Mouse (Mus musculus): Measurements from ENCODE around the gene Gucd1. TPM values are rescaled to one million over a fixed set of nuclear protein-coding genes. Genes with fewer than 3 reads are reported as not detected.

The Gucd1 gene
- total RNA-seq, 2 experiments from 2014 or later, result 94.3 to 180 TPM

DNA sequence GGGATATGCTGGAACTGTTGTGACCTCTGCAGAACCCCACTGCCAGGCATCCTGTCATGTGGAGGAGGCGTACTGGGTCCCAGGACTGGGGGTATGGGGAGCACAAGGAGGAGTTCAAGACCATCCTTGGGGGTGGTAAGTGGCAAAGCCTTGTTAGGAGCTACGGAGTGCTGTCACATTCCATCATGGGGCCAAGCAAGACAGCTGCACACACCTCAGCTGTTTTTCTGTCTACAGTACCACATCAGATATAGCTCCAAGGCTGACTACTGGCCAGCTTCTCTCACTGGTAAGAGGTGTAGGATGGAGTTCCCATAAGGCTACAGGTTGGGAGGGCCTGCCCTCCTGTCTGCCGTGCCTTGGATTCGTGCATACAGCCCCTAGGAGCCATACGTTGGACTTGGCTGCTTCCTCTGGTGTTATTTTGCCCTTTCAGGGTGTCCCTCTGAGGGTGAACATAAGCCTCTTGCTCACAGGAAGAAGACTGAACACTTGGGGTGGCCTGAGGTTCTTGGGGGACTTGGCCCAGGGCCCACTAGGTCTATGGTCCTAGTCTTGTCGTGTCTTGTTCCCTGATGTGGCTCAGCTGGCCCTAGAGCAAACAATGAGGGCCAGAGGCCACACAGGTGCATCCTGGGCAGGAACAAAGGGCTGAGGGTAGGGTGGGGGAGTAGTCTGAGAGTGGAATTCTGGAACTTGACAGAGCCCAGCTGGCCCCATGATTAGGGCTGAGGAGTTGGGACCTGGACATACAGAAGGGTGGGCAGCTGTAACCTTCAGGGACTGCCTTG, 203.4 kb downstream of the Gucd1 start:
- ATAC-seq (replicated peaks; ENCODE audit: low FRiP score, poor library complexity, severe bottlenecking), result no peak

DNA sequence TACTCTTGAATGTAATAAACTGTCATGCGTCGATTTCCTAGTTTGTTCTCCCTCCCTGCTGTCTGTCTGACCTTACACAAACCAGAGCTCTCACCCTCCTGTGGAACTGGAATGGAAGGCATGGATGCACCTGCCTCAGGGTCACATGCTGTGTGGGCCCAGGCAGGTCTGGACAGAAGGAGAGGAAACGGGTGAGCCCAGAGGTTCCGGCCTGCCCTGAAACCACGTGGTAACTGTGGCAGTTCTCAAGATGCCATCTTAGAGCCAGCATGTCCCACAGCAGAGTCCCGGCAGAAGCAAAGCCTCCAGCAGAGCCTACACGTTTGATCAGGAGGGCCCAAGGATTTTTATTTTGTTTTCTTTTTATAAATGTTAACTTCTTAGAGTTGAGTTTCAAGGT, 205.4 kb downstream of the Gucd1 start:
- no peak for ATAC-seq (replicated peaks; ENCODE audit: low FRiP score, poor library complexity, severe bottlenecking)

DNA sequence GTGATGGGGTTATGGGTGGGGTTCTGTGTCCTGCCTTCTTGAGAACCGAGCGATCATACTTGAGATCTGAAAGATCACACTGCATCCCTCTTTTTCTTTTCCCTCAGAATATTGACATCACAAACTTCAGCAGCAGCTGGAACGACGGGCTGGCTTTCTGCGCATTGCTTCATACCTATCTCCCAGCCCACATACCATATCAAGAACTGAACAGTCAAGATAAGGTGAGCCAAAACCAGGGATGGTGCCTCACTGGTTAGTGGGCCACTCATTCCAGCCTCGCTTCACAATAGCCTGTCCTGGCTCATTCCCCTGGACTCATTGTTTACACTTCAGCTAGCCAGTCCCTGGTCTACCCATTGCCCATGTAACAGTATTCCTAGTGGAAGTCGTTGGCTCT, 210.6 kb downstream of the Gucd1 start:
- no peak for ATAC-seq (replicated peaks; ENCODE audit: low FRiP score, poor library complexity, severe bottlenecking)

DNA sequence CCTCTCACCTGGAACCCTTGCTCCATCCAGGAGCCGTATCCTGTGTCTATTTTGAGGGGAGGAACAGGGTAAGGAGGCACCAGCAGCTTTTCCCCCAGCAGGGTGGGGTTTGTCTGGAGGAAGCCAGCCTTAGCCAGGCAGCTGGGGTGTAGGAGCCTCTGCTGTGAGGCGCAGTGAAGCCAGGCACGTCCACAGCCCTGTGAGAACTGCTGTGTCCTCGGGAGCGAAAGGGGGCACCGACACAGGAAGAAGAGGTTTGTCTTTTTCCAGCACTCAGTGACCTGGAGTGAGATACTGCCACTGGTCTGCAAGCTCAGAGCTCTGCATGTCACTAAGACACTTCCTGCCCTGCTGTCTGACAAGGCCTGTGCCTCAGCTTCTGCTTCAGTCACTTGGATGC, 213.4 kb downstream of the Gucd1 start:
- no peak for ATAC-seq (replicated peaks; ENCODE audit: low FRiP score, poor library complexity, severe bottlenecking)

DNA sequence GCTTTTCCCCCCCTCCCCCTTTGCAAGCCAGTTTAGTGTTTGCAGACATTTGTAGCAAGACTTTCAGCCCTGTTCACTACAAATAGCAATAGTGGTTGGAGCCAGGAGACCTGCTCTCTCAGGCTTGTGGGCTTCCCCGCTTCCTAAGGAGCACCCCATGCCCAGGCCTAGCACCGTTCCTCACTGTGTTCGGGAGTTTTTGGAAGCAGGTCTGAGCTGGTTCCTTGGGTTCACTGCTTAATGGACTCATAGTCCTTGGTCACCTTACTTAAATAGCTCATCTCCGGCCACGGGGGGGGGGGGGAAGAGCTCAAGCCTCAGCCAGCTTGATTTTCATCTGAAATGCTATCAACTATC, 213.7 kb downstream of the Gucd1 start:
- ATAC-seq (replicated peaks; ENCODE audit: low FRiP score, poor library complexity, severe bottlenecking), result no peak

DNA sequence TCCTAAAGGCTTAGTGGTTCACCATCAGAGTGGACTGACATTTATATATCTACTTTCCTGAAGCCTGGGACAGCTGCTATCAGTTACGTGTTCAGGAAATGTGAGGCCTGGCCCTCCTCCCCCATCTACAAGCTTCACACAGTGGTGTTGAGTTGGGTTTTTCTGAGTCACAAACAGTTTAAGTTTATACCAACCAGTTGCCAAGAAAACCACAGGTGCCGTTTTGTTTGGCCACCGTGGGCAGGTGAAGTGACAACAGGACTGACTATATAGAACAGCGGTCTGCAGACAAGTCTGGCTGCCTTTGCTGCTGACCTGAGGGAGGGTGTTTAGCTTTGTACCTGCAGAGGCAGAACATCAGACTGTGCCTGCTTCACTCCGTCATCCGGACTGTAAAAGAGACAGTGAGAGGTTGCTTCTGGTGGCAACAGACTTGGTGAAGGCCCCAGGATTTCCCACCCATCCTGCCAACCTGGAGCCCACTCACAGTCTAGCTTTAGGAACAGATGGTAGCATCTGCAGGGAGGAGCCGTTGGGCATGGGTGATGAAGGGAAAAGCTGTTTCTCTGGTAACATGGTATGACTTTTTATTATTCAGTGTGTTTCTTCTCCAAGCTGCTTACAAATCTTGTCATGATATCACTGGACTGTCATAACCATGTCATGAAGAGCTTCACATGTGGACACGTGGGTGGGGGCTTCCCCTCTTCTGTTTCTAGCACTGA, 214.3 kb downstream of the Gucd1 start:
- no peak for ATAC-seq (replicated peaks; ENCODE audit: low FRiP score, poor library complexity, severe bottlenecking)

DNA sequence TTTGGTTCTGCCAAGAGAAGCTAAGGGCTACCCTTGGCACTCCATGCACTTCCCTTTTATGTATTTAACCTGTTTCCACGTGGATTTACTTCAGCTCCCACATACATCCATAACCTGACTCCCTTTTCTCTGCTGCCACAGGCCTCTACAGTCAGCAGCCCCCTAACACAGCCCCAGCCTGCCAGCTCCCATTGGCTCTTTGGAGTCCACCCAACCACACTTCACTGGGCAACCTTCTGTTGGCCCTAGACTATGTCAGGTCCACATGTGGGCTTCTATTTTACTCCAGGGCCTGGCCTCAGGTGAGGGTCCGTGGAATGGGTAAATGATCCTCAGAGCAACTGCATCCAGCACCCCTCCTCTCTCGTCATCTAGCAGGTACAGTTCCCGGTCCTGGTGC, 215.2 kb downstream of the Gucd1 start:
- no peak for ATAC-seq (replicated peaks; ENCODE audit: low FRiP score, poor library complexity, severe bottlenecking)

DNA sequence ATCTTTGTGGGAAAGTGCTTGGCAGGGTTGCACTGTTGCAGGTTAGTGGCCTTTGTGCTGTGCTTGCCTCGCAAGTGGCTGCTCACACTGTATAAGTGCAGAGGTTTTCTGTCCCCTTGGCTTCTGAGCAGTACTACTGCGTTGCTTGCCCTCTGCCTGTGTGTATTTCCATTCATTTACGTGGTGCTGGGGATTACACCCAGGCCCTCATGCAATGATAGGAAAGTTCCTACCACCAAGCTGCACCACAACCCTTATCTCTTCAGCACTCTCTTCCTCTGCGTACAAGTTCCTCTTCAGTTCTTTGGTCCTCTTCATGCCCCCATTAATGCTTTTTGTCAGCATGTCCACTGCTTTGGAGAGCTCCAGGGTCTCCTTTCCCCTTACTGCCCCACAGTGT, 215.8 kb downstream of the Gucd1 start:
- ATAC-seq (replicated peaks; ENCODE audit: low FRiP score, poor library complexity, severe bottlenecking), result no peak

DNA sequence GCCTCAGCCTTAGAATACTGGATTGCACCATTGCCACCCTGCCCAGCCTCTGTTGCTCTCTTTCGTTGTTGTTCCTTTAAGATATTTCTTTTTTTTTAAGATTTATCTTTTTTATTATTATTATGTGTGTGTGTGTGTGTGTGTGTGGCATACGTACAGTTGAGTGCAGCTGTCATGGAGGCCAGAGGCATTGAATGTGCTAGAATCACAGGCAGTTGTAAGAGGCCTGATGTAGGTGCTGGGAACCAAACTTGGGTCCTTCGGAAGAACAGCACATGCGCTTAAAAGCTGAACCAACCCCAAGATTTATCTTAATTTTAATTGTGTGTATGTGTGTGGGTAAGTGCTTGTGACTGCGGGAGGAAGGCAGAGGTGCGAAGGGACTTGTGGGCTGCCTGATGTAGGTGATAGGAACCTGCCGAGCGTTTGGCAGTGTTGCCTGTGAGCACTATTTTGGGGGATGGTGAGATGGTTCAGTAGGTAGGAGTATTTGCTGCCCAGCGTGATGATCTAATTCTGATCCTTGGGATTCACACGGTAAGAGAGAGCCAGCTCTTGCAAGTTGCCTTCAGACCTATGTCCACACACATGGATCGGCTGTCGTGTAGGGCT, 216.5 kb downstream of the Gucd1 start:
- ATAC-seq (replicated peaks; ENCODE audit: low FRiP score, poor library complexity, severe bottlenecking), result no peak

Other genes with a start within 250 kb of the Gucd1 start
- gene Adora2a, start 201.1 kb downstream of the Gucd1 start, total RNA-seq (2015; ENCODE audit: low replicate concordance), result 0.42 TPM in 1 of 2 replicates, not detected in the other
- 0.17 TPM in 1 of 2 replicates, not detected in the other for gene Adora2a, start 201.1 kb downstream of the Gucd1 start, total RNA-seq (2017; ENCODE audit: low replicate concordance)
- gene Upb1, start 116.9 kb downstream of the Gucd1 start, total RNA-seq (2015; ENCODE audit: low replicate concordance), result 0.19 and 0.21 TPM in 2 replicates
- gene Upb1, start 116.9 kb downstream of the Gucd1 start, total RNA-seq (2017; ENCODE audit: low replicate concordance), result 0.43 and 1.4 TPM in 2 replicates
- gene Snrpd3, start 421 bp downstream of the Gucd1 start, total RNA-seq (2015; ENCODE audit: low replicate concordance), result 13.4 and 19.6 TPM in 2 replicates
- 17.9 and 18.8 TPM in 2 replicates for gene Snrpd3, start 421 bp downstream of the Gucd1 start, total RNA-seq (2017; ENCODE audit: low replicate concordance)
- gene Lrrc75b, start 42.4 kb upstream of the Gucd1 start, total RNA-seq (2015; ENCODE audit: low replicate concordance), result not detected in 2 replicates
- not detected in 2 replicates for gene Lrrc75b, start 42.4 kb upstream of the Gucd1 start, total RNA-seq (2017; ENCODE audit: low replicate concordance)
- 1.3 and 3.6 TPM in 2 replicates for gene Ggt1, start 43.6 kb upstream of the Gucd1 start, total RNA-seq (2015; ENCODE audit: low replicate concordance)
- gene Ggt1, start 43.6 kb upstream of the Gucd1 start, total RNA-seq (2017; ENCODE audit: low replicate concordance), result not detected in 2 replicates
- 0.42 and 1.3 TPM in 2 replicates for gene Ggt5, start 71.4 kb upstream of the Gucd1 start, total RNA-seq (2015; ENCODE audit: low replicate concordance)
- gene Ggt5, start 71.4 kb upstream of the Gucd1 start, total RNA-seq (2017; ENCODE audit: low replicate concordance), result 4.9 and 6.6 TPM in 2 replicates
- gene Susd2, start 126.0 kb upstream of the Gucd1 start, total RNA-seq (2015; ENCODE audit: low replicate concordance), result 1.7 and 5.2 TPM in 2 replicates
- gene Susd2, start 126.0 kb upstream of the Gucd1 start, total RNA-seq (2017; ENCODE audit: low replicate concordance), result 3.8 and 4.0 TPM in 2 replicates
- 133 and 187 TPM in 2 replicates for gene Cabin1, start 246.4 kb upstream of the Gucd1 start, total RNA-seq (2015; ENCODE audit: low replicate concordance)
- 246 and 264 TPM in 2 replicates for gene Cabin1, start 246.4 kb upstream of the Gucd1 start, total RNA-seq (2017; ENCODE audit: low replicate concordance)

Measured in erythroblast, adult 5-6 weeks (primary cell).